Mouse (Mus musculus): ENCODE data around the gene Edil3.

DNA sequence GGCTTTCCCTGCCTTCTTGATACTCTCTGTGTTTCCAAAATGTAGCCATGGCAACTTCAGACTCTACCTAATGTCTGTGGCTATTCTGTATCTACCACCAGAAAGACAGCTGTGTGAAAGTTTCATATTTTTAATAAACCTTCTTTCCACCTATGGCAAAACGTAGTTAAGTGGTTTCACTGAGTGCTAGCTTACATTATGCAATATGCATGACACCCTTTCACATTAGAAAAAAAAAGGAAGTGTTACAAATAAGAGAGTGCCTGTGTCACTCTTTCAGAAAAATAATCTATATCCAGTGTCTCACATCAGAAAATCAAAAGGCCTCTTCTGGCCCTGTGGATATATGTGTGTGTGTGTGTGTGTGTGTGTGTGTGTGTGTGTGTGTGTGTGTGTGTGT lies 346.7 kb downstream of the Edil3 start:
- TF ChIP-seq CTCF (conservative IDR thresholded peaks at IDR 0.05; ENCODE audit: low read length) (no peak), NANOG (IDR thresholded peaks at IDR 0.05; ENCODE audit: borderline replicate concordance, low read length) (no peak)

Measured in E14TG2a.4 (cell line).